ENCODE assay signal across 10 mouse cellular contexts in the genomic region with DNA sequence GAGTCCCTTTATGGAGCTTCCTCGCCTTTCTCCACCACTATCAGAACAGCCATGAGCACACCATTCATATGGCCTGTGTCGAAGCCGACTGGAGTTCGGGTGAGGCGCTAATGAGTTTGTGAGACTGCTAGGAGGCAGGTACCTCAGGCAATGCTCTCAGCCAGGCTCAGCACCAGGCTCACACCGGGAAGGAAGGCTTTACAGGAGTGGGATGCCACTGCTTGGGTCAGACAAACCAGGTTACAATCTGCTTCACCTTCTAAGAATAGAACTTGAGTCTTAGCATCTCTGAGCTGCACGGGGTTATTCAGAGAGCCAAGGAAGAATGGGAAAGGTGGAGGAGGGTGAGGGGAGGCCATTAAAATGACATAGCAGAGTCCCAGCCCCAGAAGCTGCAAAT.
"Had no signal": no experiment of that assay in that cellular context is flagged by ENCODE, and none has a peak within 500 bp of the region (broad histone marks: within the 10 kb centered on the region; RNA-seq: fewer than 3 reads in every experiment).

No protein-coding gene starts in this region.

- H3K4me3 ChIP-seq: layer of hippocampus, adult 2 months; limb, embryonic 13.5 days; midbrain, embryonic 12.5 days; neural tube, embryonic 15.5 days had no signal

- H3K27me3 ChIP-seq: limb, embryonic 13.5 days; midbrain, embryonic 12.5 days; neural tube, embryonic 15.5 days had no signal

- H3K4me2 ChIP-seq: limb, embryonic 13.5 days; midbrain, embryonic 12.5 days; neural tube, embryonic 15.5 days had no signal

- H3K4me1 ChIP-seq: midbrain, embryonic 12.5 days; neural tube, embryonic 15.5 days had no signal

- H3K9me3 ChIP-seq: limb, embryonic 13.5 days; midbrain, embryonic 12.5 days; neural tube, embryonic 15.5 days had no signal

- H3K9ac ChIP-seq: limb, embryonic 13.5 days; liver, embryonic 14.5 days; midbrain, embryonic 12.5 days; neural tube, embryonic 15.5 days had no signal

- H3K36me3 ChIP-seq: neural tube, embryonic 15.5 days had no signal

- H3K27ac ChIP-seq: limb, embryonic 13.5 days; liver, embryonic 14.5 days; midbrain, embryonic 12.5 days; neural tube, embryonic 15.5 days had no signal

- DNase-seq: kidney, postnatal 36 days; left cerebral cortex, postnatal 4 days; lung, adult 18-20 months; right cerebral cortex, postnatal 25 days; thymus, postnatal 4 days had no signal
